Mouse (Mus musculus): Measurements from ENCODE around the gene Nsun7. TPM values are rescaled to one million over a fixed set of nuclear protein-coding genes. Genes with fewer than 3 reads are reported as not detected.

Nsun7 gene
- polyA plus RNA-seq, 2 experiments, result 0.02 TPM; not detected in 1

GRCm38 (mm10) chr5:66296116-66296515 lies 36.4 kb downstream of the Nsun7 start:
- no peaks in the 10 kb centered on the region for H3K36me3 ChIP-seq (replicated peaks; ENCODE audit: control insufficient read depth, insufficient read depth, low read depth)
- H3K27ac ChIP-seq, result no peak overlapping the region
- H3K4me1 ChIP-seq (replicated peaks; ENCODE audit: control insufficient read depth in 2 of 2, insufficient read depth in 2 of 2, low read length in 1 of 2), result no peaks in the 10 kb centered on the region
- WGBS (ENCODE audit: insufficient replicate concordance), result 70% methylated on average over 5 of the region's 5 CpGs
- H3K9me3 ChIP-seq (ENCODE audit: control insufficient read depth, low read length), result no peaks in the 10 kb centered on the region
- DNase-seq (ENCODE audit: low read depth in 3 of 3, low spot score in 3 of 3), result no peak
- H3K4me3 ChIP-seq (ENCODE audit: insufficient read depth in 1 of 2, low read depth in 2 of 2, low read length in 2 of 2), result no peak overlapping the region
- no peak for ATAC-seq (ENCODE audit: insufficient read depth)
- no peak for TF ChIP-seq EP300 (IDR thresholded peaks at IDR 0.05; ENCODE audit: low read depth)
- TF ChIP-seq CTCF (IDR thresholded peaks at IDR 0.05; ENCODE audit: low read depth), result no peak
- H3K4me2 ChIP-seq (ENCODE audit: low read depth), result no peak overlapping the region
- H3K9ac ChIP-seq (replicated peaks), result no peak overlapping the region
- no peaks in the 10 kb centered on the region for H3K27me3 ChIP-seq (ENCODE audit: control insufficient read depth, insufficient read depth, low read length)

- DNase-seq (ENCODE audit: low read depth in 3 of 3, low spot score in 3 of 3), result no peak
- TF ChIP-seq EP300 (IDR thresholded peaks at IDR 0.05; ENCODE audit: low read depth) (no peak), CTCF (IDR thresholded peaks at IDR 0.05; ENCODE audit: low read depth) (no peak)
- no peaks in the 10 kb centered on the region for H3K9me3 ChIP-seq (ENCODE audit: control insufficient read depth, low read length)
Observed at GRCm38 (mm10) chr5:66298856-66299255, 39.2 kb downstream of the Nsun7 start.

GRCm38 (mm10) chr5:66300576-66300975 lies 40.9 kb downstream of the Nsun7 start:
- no peaks in the 10 kb centered on the region for H3K36me3 ChIP-seq (replicated peaks; ENCODE audit: control insufficient read depth, insufficient read depth, low read depth)
- no peak overlapping the region for H3K9ac ChIP-seq (replicated peaks)
- no peaks in the 10 kb centered on the region for H3K27me3 ChIP-seq (ENCODE audit: control insufficient read depth, insufficient read depth, low read length)
- no peak overlapping the region for H3K4me3 ChIP-seq (ENCODE audit: insufficient read depth in 1 of 2, low read depth in 2 of 2, low read length in 2 of 2)
- 78% methylated on average over 13 of the region's 13 CpGs for WGBS (ENCODE audit: insufficient replicate concordance)
- H3K4me2 ChIP-seq (ENCODE audit: low read depth), result no peak overlapping the region
- H3K9me3 ChIP-seq (ENCODE audit: control insufficient read depth, low read length), result no peaks in the 10 kb centered on the region
- no peak for DNase-seq (ENCODE audit: low read depth in 3 of 3, low spot score in 3 of 3)
- no peak overlapping the region for H3K27ac ChIP-seq
- no peak for ATAC-seq (ENCODE audit: insufficient read depth)
- H3K4me1 ChIP-seq (replicated peaks; ENCODE audit: control insufficient read depth in 2 of 2, insufficient read depth in 2 of 2, low read length in 1 of 2), result no peaks in the 10 kb centered on the region
- TF ChIP-seq EP300 (IDR thresholded peaks at IDR 0.05; ENCODE audit: low read depth) (no peak), CTCF (IDR thresholded peaks at IDR 0.05; ENCODE audit: low read depth) (no peak)

More at GRCm38 (mm10) chr5:66298856-66299255, 39.2 kb downstream of the Nsun7 start:
- no peak for ATAC-seq (ENCODE audit: insufficient read depth)
- Histone ChIP-seq H3K27me3 (ENCODE audit: control insufficient read depth, insufficient read depth, low read length) (no peaks in the 10 kb centered on the region), H3K36me3 (replicated peaks; ENCODE audit: control insufficient read depth, insufficient read depth, low read depth) (no peaks in the 10 kb centered on the region), H3K9ac (replicated peaks) (no peak overlapping the region), H3K4me1 (replicated peaks; ENCODE audit: control insufficient read depth in 2 of 2, insufficient read depth in 2 of 2, low read length in 1 of 2) (no peaks in the 10 kb centered on the region), H3K4me2 (ENCODE audit: low read depth) (no peak overlapping the region), H3K27ac (no peak overlapping the region), H3K4me3 (ENCODE audit: insufficient read depth in 1 of 2, low read depth in 2 of 2, low read length in 2 of 2) (no peak overlapping the region)
- 73% methylated on average over 6 of the region's 6 CpGs for WGBS (ENCODE audit: insufficient replicate concordance)

- no peaks in the 10 kb centered on the region for H3K27me3 ChIP-seq (ENCODE audit: control insufficient read depth, insufficient read depth, low read length)
- H3K9me3 ChIP-seq (ENCODE audit: control insufficient read depth, low read length), result no peaks in the 10 kb centered on the region
- H3K27ac ChIP-seq, result no peak overlapping the region
- no peak overlapping the region for H3K4me2 ChIP-seq (ENCODE audit: low read depth)
- DNase-seq (ENCODE audit: low read depth in 3 of 3, low spot score in 3 of 3) (no peak), ATAC-seq (ENCODE audit: insufficient read depth) (no peak)
- H3K9ac ChIP-seq (replicated peaks), result no peak overlapping the region
- no peak overlapping the region for H3K4me3 ChIP-seq (ENCODE audit: insufficient read depth in 1 of 2, low read depth in 2 of 2, low read length in 2 of 2)
- WGBS (ENCODE audit: insufficient replicate concordance), result 78% methylated on average over 21 of the region's 21 CpGs
- no peak for TF ChIP-seq EP300 (IDR thresholded peaks at IDR 0.05; ENCODE audit: low read depth)
- TF ChIP-seq CTCF (IDR thresholded peaks at IDR 0.05; ENCODE audit: low read depth), result no peak
- H3K36me3 ChIP-seq (replicated peaks; ENCODE audit: control insufficient read depth, insufficient read depth, low read depth), result no peaks in the 10 kb centered on the region
- no peaks in the 10 kb centered on the region for H3K4me1 ChIP-seq (replicated peaks; ENCODE audit: control insufficient read depth in 2 of 2, insufficient read depth in 2 of 2, low read length in 1 of 2)
Observed at GRCm38 (mm10) chr5:66302085-66302815, 42.6 kb downstream of the Nsun7 start.

GRCm38 (mm10) chr5:66302873-66303272 lies 43.2 kb downstream of the Nsun7 start:
- no peak overlapping the region for H3K4me2 ChIP-seq (ENCODE audit: low read depth)
- no peaks in the 10 kb centered on the region for H3K27me3 ChIP-seq (ENCODE audit: control insufficient read depth, insufficient read depth, low read length)
- TF ChIP-seq CTCF (IDR thresholded peaks at IDR 0.05; ENCODE audit: low read depth) (no peak), EP300 (IDR thresholded peaks at IDR 0.05; ENCODE audit: low read depth) (no peak)
- H3K27ac ChIP-seq, result no peak overlapping the region
- no peaks in the 10 kb centered on the region for H3K4me1 ChIP-seq (replicated peaks; ENCODE audit: control insufficient read depth in 2 of 2, insufficient read depth in 2 of 2, low read length in 1 of 2)
- no peaks in the 10 kb centered on the region for H3K36me3 ChIP-seq (replicated peaks; ENCODE audit: control insufficient read depth, insufficient read depth, low read depth)
- ATAC-seq (ENCODE audit: insufficient read depth) (no peak), DNase-seq (ENCODE audit: low read depth in 3 of 3, low spot score in 3 of 3) (no peak)
- H3K9me3 ChIP-seq (ENCODE audit: control insufficient read depth, low read length), result no peaks in the 10 kb centered on the region
- no peak overlapping the region for H3K9ac ChIP-seq (replicated peaks)
- H3K4me3 ChIP-seq (ENCODE audit: insufficient read depth in 1 of 2, low read depth in 2 of 2, low read length in 2 of 2), result no peak overlapping the region
- 69% methylated on average over 2 of the region's 2 CpGs for WGBS (ENCODE audit: insufficient replicate concordance)

Data from liver, embryonic 14.5 days (tissue).